Mouse (Mus musculus) spleen, postnatal 4 days (tissue): ENCODE data around the gene Stard10.
A peak's percentile ranks its signal among the peaks of the same experiment; 100 is the strongest.

Source experiments
- DNase-seq, 2 experiments: peaks; one replicate each; pipeline ENCODE4 v3.0.0; 2022; ENCODE audit warnings: low spot score in 2 of 2

Stard10 gene

GRCm38 (mm10) chr7:101369666-101370065 is 52.8 kb downstream of the Stard10 start:
- no peak for DNase-seq

- no peak for DNase-seq
These were observed 56.2 kb downstream of the Stard10 start for GRCm38 (mm10) chr7:101373082-101373481.

- no peak for DNase-seq
These were observed 57.3 kb downstream of the Stard10 start for GRCm38 (mm10) chr7:101374155-101374554.

- no peak for DNase-seq
These were observed 59.9 kb downstream of the Stard10 start for GRCm38 (mm10) chr7:101376701-101377340.

GRCm38 (mm10) chr7:101377741-101378262 is 60.9 kb downstream of the Stard10 start:
- peak; percentile 75 to 83 for DNase-seq

GRCm38 (mm10) chr7:101378285-101378684 is 61.4 kb downstream of the Stard10 start:
- DNase-seq, result no peak

- no peak for DNase-seq
These were observed 62.0 kb downstream of the Stard10 start for GRCm38 (mm10) chr7:101378796-101379465.

- DNase-seq, result no peak
These were observed 62.8 kb downstream of the Stard10 start for GRCm38 (mm10) chr7:101379732-101380131.

GRCm38 (mm10) chr7:101381512-101381911 is 64.6 kb downstream of the Stard10 start:
- no peak for DNase-seq

GRCm38 (mm10) chr7:101382378-101382777 is 65.5 kb downstream of the Stard10 start:
- peak; percentile 56 to 77 for DNase-seq

- DNase-seq, result no peak
These were observed 66.9 kb downstream of the Stard10 start for GRCm38 (mm10) chr7:101383756-101384155.

GRCm38 (mm10) chr7:101384931-101385330 is 68.0 kb downstream of the Stard10 start:
- DNase-seq, result no peak

GRCm38 (mm10) chr7:101385331-101385733 is 68.4 kb downstream of the Stard10 start:
- no peak for DNase-seq

GRCm38 (mm10) chr7:101385866-101386452 is 69.1 kb downstream of the Stard10 start:
- no peak for DNase-seq

GRCm38 (mm10) chr7:101389256-101389655 is 72.4 kb downstream of the Stard10 start:
- DNase-seq, result no peak

GRCm38 (mm10) chr7:101391909-101392479 is 75.1 kb downstream of the Stard10 start:
- DNase-seq, result no peak

- DNase-seq, result no peak
These were observed 76.1 kb downstream of the Stard10 start for GRCm38 (mm10) chr7:101393015-101393414.

GRCm38 (mm10) chr7:101393694-101394504 is 77.0 kb downstream of the Stard10 start:
- no peak for DNase-seq

- DNase-seq, result no peak
These were observed 77.7 kb downstream of the Stard10 start for GRCm38 (mm10) chr7:101394569-101394968.

- DNase-seq, result no peak
These were observed 78.6 kb downstream of the Stard10 start for GRCm38 (mm10) chr7:101395471-101395870.
